25 mouse cellular contexts compared by ENCODE assay signal in the genomic region with DNA sequence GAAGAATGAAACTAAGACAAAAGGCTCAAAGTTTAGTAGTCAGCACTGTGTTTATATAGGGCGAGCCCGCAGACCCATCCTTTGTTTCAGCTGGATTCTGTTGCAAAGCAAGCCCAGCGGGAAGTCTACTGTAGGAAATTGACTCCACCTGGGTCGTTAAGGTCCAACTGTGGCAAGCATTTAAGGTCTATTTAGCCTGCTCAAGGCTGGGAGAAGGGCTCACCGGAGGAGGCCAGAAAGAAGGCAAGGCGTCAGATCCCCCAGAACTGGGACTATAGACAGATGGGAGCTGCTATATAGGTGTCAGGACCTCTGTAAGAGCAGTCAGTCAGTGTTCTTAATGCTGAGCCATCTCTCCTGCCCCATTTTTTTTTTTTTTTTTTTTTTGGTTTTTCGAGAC. TPM values are rescaled to one million over a fixed set of nuclear protein-coding genes. Genes with fewer than 3 reads are reported as not detected.
A peak's percentile ranks its signal among the peaks of the same experiment; 100 is the strongest.
DNase-seq lines count a peak whose midpoint lies in the region; ATAC-seq and TF ChIP-seq lines count a peak whose summit lies in the region.
"Had no signal": no experiment of that assay in that cellular context is flagged by ENCODE, and none has a peak within 500 bp of the region (broad histone marks: within the 10 kb centered on the region; RNA-seq: fewer than 3 reads in every experiment).

No protein-coding gene starts in this region.

- no peaks in the 10 kb centered on the region for H3K4me1 ChIP-seq in kidney, embryonic 14.5 days (ENCODE audit: control insufficient read depth, insufficient read depth, low read length)
- peaks cover 6 to 15% of the 10 kb centered on the region in 2 experiments for H3K4me1 ChIP-seq in ES-E14 (ENCODE audit: control insufficient read depth in 2 of 2, insufficient read depth in 2 of 2, low read length in 2 of 2, poor library complexity in 1 of 2)
- H3K4me1 ChIP-seq in embryonic facial prominence, embryonic 11.5 days (ENCODE audit: control insufficient read depth, insufficient read depth, low read length), result no peaks in the 10 kb centered on the region
- 0 out of 2 replicates have a peak, but pooled peaks cover 2% of the 10 kb centered on the region for H3K4me1 ChIP-seq in limb, embryonic 14.5 days (ENCODE audit: control insufficient read depth, insufficient read depth, low read length)
- H3K4me1 ChIP-seq in midbrain, embryonic 10.5 days, result no peaks in the 10 kb centered on the region
- H3K4me1 ChIP-seq: embryonic facial prominence, embryonic 15.5 days; limb, embryonic 15.5 days had no signal

- no peaks in the 10 kb centered on the region for H3K9me3 ChIP-seq in kidney, embryonic 14.5 days (ENCODE audit: control insufficient read depth, low read length)
- no peaks in the 10 kb centered on the region for H3K9me3 ChIP-seq in ES-E14 (ENCODE audit: control insufficient read depth, insufficient read depth, low read depth, low read length)
- no peaks in the 10 kb centered on the region for H3K9me3 ChIP-seq in embryonic facial prominence, embryonic 11.5 days (replicated peaks; ENCODE audit: control insufficient read depth, low read length)
- H3K9me3 ChIP-seq in limb, embryonic 14.5 days (ENCODE audit: control insufficient read depth, low read length), result no peaks in the 10 kb centered on the region
- H3K9me3 ChIP-seq in midbrain, embryonic 10.5 days (replicated peaks), result no peaks in the 10 kb centered on the region
- H3K9me3 ChIP-seq: embryonic facial prominence, embryonic 15.5 days; forebrain, embryonic 10.5 days; limb, embryonic 15.5 days; liver, embryonic 15.5 days had no signal

- no peak for TF ChIP-seq POLR2A in limb, embryonic 14.5 days (IDR thresholded peaks at IDR 0.05; ENCODE audit: borderline replicate concordance, extremely low read depth, insufficient read depth, insufficient read length)

- WGBS in kidney, embryonic 14.5 days, result 11% methylated on average over 6 of the region's 7 CpGs
- WGBS in embryonic facial prominence, embryonic 11.5 days, result 12% methylated on average over 6 of the region's 7 CpGs
- WGBS in limb, embryonic 14.5 days, result 5% methylated on average over 6 of the region's 7 CpGs
- WGBS in midbrain, embryonic 10.5 days, result 30% methylated on average over 7 of the region's 7 CpGs

- H3K4me2 ChIP-seq in kidney, embryonic 14.5 days (replicated peaks; ENCODE audit: low read depth, low read length), result no peak overlapping the region
- no peak overlapping the region for H3K4me2 ChIP-seq in embryonic facial prominence, embryonic 11.5 days (ENCODE audit: low read depth, low read length)
- no peak overlapping the region for H3K4me2 ChIP-seq in limb, embryonic 14.5 days (replicated peaks; ENCODE audit: low read depth, low read length, severe bottlenecking)
- H3K4me2 ChIP-seq: embryonic facial prominence, embryonic 15.5 days; limb, embryonic 15.5 days; liver, embryonic 15.5 days had no signal

- in situ Hi-C loops in ES-E14 (cut with MboI; ENCODE audit: low sequenced_read_pairs in 2 of 2, unreplicated experiment in 2 of 2), result no loop called here

- no peak overlapping the region for H3K27ac ChIP-seq in kidney, embryonic 14.5 days (ENCODE audit: low read depth, low read length)
- peak overlapping the region; percentile 76; the same call in 1 of the 2 replicates for H3K27ac ChIP-seq in ES-E14 (ENCODE audit: insufficient read depth, low read depth, low read length, poor library complexity, severe bottlenecking)
- no peak overlapping the region for H3K27ac ChIP-seq in embryonic facial prominence, embryonic 11.5 days (replicated peaks; ENCODE audit: low read depth, low read length)
- no peak overlapping the region for H3K27ac ChIP-seq in limb, embryonic 14.5 days (replicated peaks; ENCODE audit: low read depth, low read length)
- H3K27ac ChIP-seq in midbrain, embryonic 10.5 days (replicated peaks), result no peak overlapping the region
- H3K27ac ChIP-seq: embryonic facial prominence, embryonic 15.5 days; forebrain, embryonic 10.5 days; limb, embryonic 15.5 days; liver, embryonic 15.5 days; macrophage had no signal

- no peaks in the 10 kb centered on the region for H3K27me3 ChIP-seq in kidney, embryonic 14.5 days (ENCODE audit: control insufficient read depth, insufficient read depth, low read length)
- no peaks in the 10 kb centered on the region for H3K27me3 ChIP-seq in embryonic facial prominence, embryonic 11.5 days (ENCODE audit: control insufficient read depth, insufficient read depth, low read length)
- H3K27me3 ChIP-seq in limb, embryonic 14.5 days (ENCODE audit: control insufficient read depth, insufficient read depth, low read length), result no peaks in the 10 kb centered on the region
- H3K27me3 ChIP-seq in midbrain, embryonic 10.5 days (ENCODE audit: low read depth, poor library complexity, severe bottlenecking), result no peaks in the 10 kb centered on the region
- H3K27me3 ChIP-seq: embryonic facial prominence, embryonic 15.5 days; limb, embryonic 15.5 days; liver, embryonic 15.5 days had no signal

- ATAC-seq in kidney, embryonic 14.5 days (ENCODE audit: low FRiP score, low TSS enrichment), result peak; percentile 59; the same call in 1 of the 2 replicates
- ATAC-seq in embryonic facial prominence, embryonic 11.5 days (replicated peaks; ENCODE audit: insufficient number of reproducible peaks, low FRiP score, low TSS enrichment, low read depth), result no peak
- ATAC-seq in limb, embryonic 14.5 days (ENCODE audit: low FRiP score, low read depth), result no peak
- ATAC-seq: forebrain, postnatal 0 days; hindbrain, embryonic 16.5 days; intestine, postnatal 0 days had no signal

- DNase-seq in kidney, postnatal 14 days, result no peak
- peak; percentile 93 for DNase-seq in ES-E14 (ENCODE audit: low read depth, low spot score)
- peak; percentile 52 for DNase-seq in embryonic facial prominence, embryonic 11.5 days (ENCODE audit: low spot score)
- peak; percentile 25 for DNase-seq in limb, embryonic 14.5 days (ENCODE audit: low spot score)
- DNase-seq in midbrain, embryonic 10.5 days (ENCODE audit: low spot score), result no peak
- no peak for DNase-seq in gastrocnemius, postnatal 25 days
- DNase-seq: adrenal gland, postnatal 14 days; B cell, adult 2 months; cerebellum, adult 18-20 months; cerebellum, postnatal 36 days; forebrain, postnatal 0 days; heart, adult 18-20 months; heart, postnatal 36 days; kidney, postnatal 10 days; midbrain, embryonic 14.5 days; right cerebral cortex, postnatal 4 days; thymus, adult 2 months had no signal

- no peak overlapping the region for H3K4me3 ChIP-seq in kidney, embryonic 14.5 days (ENCODE audit: low read length)
- no peak overlapping the region for H3K4me3 ChIP-seq in ES-E14 (ENCODE audit: insufficient read depth in 1 of 2, low read depth in 1 of 2, low read length in 2 of 2, poor library complexity in 1 of 2, severe bottlenecking in 1 of 2)
- no peak overlapping the region for H3K4me3 ChIP-seq in embryonic facial prominence, embryonic 11.5 days (ENCODE audit: low read depth, low read length)
- H3K4me3 ChIP-seq in limb, embryonic 14.5 days (replicated peaks; ENCODE audit: low read length), result no peak overlapping the region
- no peak overlapping the region for H3K4me3 ChIP-seq in midbrain, embryonic 10.5 days
- H3K4me3 ChIP-seq: embryonic facial prominence, embryonic 15.5 days; forebrain, embryonic 10.5 days; limb, embryonic 15.5 days; liver, embryonic 15.5 days had no signal

- H3K36me3 ChIP-seq in kidney, embryonic 14.5 days (ENCODE audit: control insufficient read depth, insufficient read depth, low read length), result no peaks in the 10 kb centered on the region
- no peaks in the 10 kb centered on the region for H3K36me3 ChIP-seq in ES-E14 (ENCODE audit: control insufficient read depth, insufficient read depth, low read length, poor library complexity, severe bottlenecking)
- H3K36me3 ChIP-seq in embryonic facial prominence, embryonic 11.5 days (replicated peaks; ENCODE audit: control insufficient read depth, insufficient read depth, low read depth, low read length), result no peaks in the 10 kb centered on the region
- H3K36me3 ChIP-seq in limb, embryonic 14.5 days (ENCODE audit: control insufficient read depth, insufficient read depth, low read length), result no peaks in the 10 kb centered on the region
- H3K36me3 ChIP-seq in midbrain, embryonic 10.5 days, result no peaks in the 10 kb centered on the region
- H3K36me3 ChIP-seq: embryonic facial prominence, embryonic 15.5 days; forebrain, embryonic 10.5 days; limb, embryonic 15.5 days; liver, embryonic 15.5 days had no signal

- H3K9ac ChIP-seq in kidney, embryonic 14.5 days (ENCODE audit: low read depth, low read length), result no peak overlapping the region
- H3K9ac ChIP-seq in ES-E14 (ENCODE audit: insufficient read depth, low read depth, low read length, poor library complexity, severe bottlenecking), result no peak overlapping the region
- no peak overlapping the region for H3K9ac ChIP-seq in embryonic facial prominence, embryonic 11.5 days (replicated peaks; ENCODE audit: low read length)
- H3K9ac ChIP-seq in limb, embryonic 14.5 days (ENCODE audit: low read depth, low read length, severe bottlenecking), result no peak overlapping the region
- H3K9ac ChIP-seq: embryonic facial prominence, embryonic 15.5 days; forebrain, postnatal 0 days; limb, embryonic 15.5 days; liver, embryonic 15.5 days had no signal

TF ChIP-seq in ES-E14, 5 proteins besides CTCF, POLR2A, EP300 and RAD21:
- TF ChIP-seq MAFK (IDR thresholded peaks at IDR 0.05; ENCODE audit: insufficient read depth, low read depth, low read length) (0 out of 2 replicates have a peak, but pooled peaks have one; percentile 46), ZNF384 (IDR thresholded peaks at IDR 0.05; ENCODE audit: low read depth, low read length) (peak; percentile 90), CHD2 (IDR thresholded peaks at IDR 0.05; ENCODE audit: low read depth, low read length) (no peak), HCFC1 (IDR thresholded peaks at IDR 0.05; ENCODE audit: borderline replicate concordance, insufficient read depth, low read length) (no peak), ZC3H11A (IDR thresholded peaks at IDR 0.05; ENCODE audit: borderline replicate concordance, low read depth, low read length) (no peak)
TF ChIP-seq in ES-E14: peak in this region for 2.

RNA-seq across cellular contexts. Expression of gene Rsbn1l, which starts 17.8 kb away (rescaled TPM):
- 9.3 and 9.8 TPM in 2 replicates for polyA plus RNA-seq in kidney, embryonic 14.5 days (2014; fragmentation: Nextera tagmentation; extraction: Ambion mirVana)
- 8.6 and 10.3 TPM in 2 replicates for total RNA-seq in ES-E14 (2012; rRNA removed)
- polyA plus RNA-seq in embryonic facial prominence, embryonic 11.5 days (2014; fragmentation: Nextera tagmentation; extraction: Ambion mirVana), result 4.9 and 5.7 TPM in 2 replicates
- 7.6 and 8.0 TPM in 2 replicates for polyA plus RNA-seq in limb, embryonic 14.5 days (2012; rRNA removed)
- 5.9 and 6.6 TPM in 2 replicates for polyA plus RNA-seq in limb, embryonic 14.5 days (2014; fragmentation: Nextera tagmentation; extraction: Ambion mirVana)
- 4.8 and 5.3 TPM in 2 replicates for polyA plus RNA-seq in midbrain, embryonic 10.5 days (2016; fragmentation: Nextera tagmentation; extraction: Ambion mirVana)
- 1 to 10 TPM; 6.4 to 7.8 TPM for total RNA-seq in gastrocnemius, postnatal 25 days (2021)

Comparison
In these comparisons a context has a peak if more than half of its experiments do, and no peak if none do; other contexts are left out.
1. DNase-seq: peak in ES-E14 (single experiment), embryonic facial prominence, embryonic 11.5 days (single experiment) and limb, embryonic 14.5 days (single experiment); none in kidney, postnatal 14 days (single experiment), midbrain, embryonic 10.5 days (single experiment) and gastrocnemius, postnatal 25 days (single experiment).